Mouse (Mus musculus) CH12.LX (cell line): ENCODE data around the gene Ubash3b. TPM values are rescaled to one million over a fixed set of nuclear protein-coding genes. Genes with fewer than 3 reads are reported as not detected.
A peak's percentile ranks its signal among the peaks of the same experiment; 100 is the strongest.

Experiments
- DNase-seq: peaks from one replicate; pipeline ENCODE4 v3.0.0-alpha.2; 2013; ENCODE audit errors: extremely low read depth
- H3K27ac ChIP-seq: 2 replicates; pipeline ENCODE4 v1.5.1; 2012; ENCODE audit warnings: low read depth, mild to moderate bottlenecking, control low read depth, moderate library complexity; ENCODE audit not compliant: insufficient read depth
- H3K27me3 ChIP-seq: replicated peaks from 2 replicates; pipeline ENCODE3; 2012; ENCODE audit warnings: inconsistent platforms
- H3K36me3 ChIP-seq, 2 experiments: replicated peaks in 1 of 2; 2 replicates each; pipeline versions ENCODE3 to v1.6.1; 2012; ENCODE audit warnings: inconsistent platforms in 1 of 2, low read length in 1 of 2, mild to moderate bottlenecking in 1 of 2, mixed read lengths in 1 of 2, moderate library complexity in 1 of 2; ENCODE audit not compliant: control insufficient read depth in 1 of 2, insufficient read depth in 1 of 2
- H3K4me1 ChIP-seq, 2 experiments: 2 replicates each; pipeline ENCODE4 v1.6.1; 2012; ENCODE audit warnings: inconsistent platforms in 1 of 2, moderate library complexity in 1 of 2; ENCODE audit not compliant: insufficient read depth in 2 of 2, control insufficient read depth in 1 of 2
- H3K4me2 ChIP-seq: 2 replicates; pipeline ENCODE4 v1.6.1; 2012; ENCODE audit warnings: low read depth, mild to moderate bottlenecking, control low read depth; ENCODE audit not compliant: poor library complexity, insufficient read depth, severe bottlenecking
- H3K4me3 ChIP-seq, 3 experiments: fragments of 150-350 bp in 1 of 3; sonication (generic) in 1 of 3; replicated peaks in 1 of 3; 2 replicates each; pipeline versions ENCODE3 to v1.5.1; 2011 to 2012; ENCODE audit warnings: low read depth in 2 of 3, low read length in 2 of 3, mild to moderate bottlenecking in 2 of 3, moderate library complexity in 2 of 3, control low read depth in 1 of 3, improper control_type of control experiment in 1 of 3, inconsistent platforms in 1 of 3, mixed read lengths in 1 of 3; ENCODE audit not compliant: poor library complexity in 1 of 3
- H3K79me2 ChIP-seq: replicated peaks from 2 replicates; pipeline ENCODE4 v1.6.1; 2012; ENCODE audit warnings: mild to moderate bottlenecking, moderate library complexity; ENCODE audit not compliant: control insufficient read depth, poor library complexity, insufficient read depth, severe bottlenecking; ENCODE audit errors: extremely low read depth
- H3K9ac ChIP-seq: 2 replicates; pipeline ENCODE4 v1.6.1; 2012; ENCODE audit warnings: low read depth, mild to moderate bottlenecking, control low read depth, moderate library complexity; ENCODE audit not compliant: insufficient read depth
- H3K9me3 ChIP-seq: replicated peaks from 2 replicates; pipeline ENCODE3; 2012; ENCODE audit warnings: low read length, inconsistent platforms, mixed read lengths
- BHLHE40 ChIP-seq: IDR thresholded peaks from 2 replicates; pipeline ENCODE4 v1.6.1; 2011; ENCODE audit warnings: mild to moderate bottlenecking, low read depth, low read length, improper control_type of control experiment
- CHD1 ChIP-seq: IDR thresholded peaks from 2 replicates; pipeline ENCODE4 v1.6.1; 2012; ENCODE audit warnings: low read depth, low read length, improper control_type of control experiment, inconsistent platforms
- CHD2 ChIP-seq: IDR thresholded peaks from 2 replicates; pipeline ENCODE4 v1.6.1; 2011; ENCODE audit warnings: low read length, improper control_type of control experiment
- ELF1 ChIP-seq: IDR thresholded peaks from 2 replicates; pipeline ENCODE4 v1.6.1; 2014; ENCODE audit warnings: low read depth, mild to moderate bottlenecking, inconsistent platforms, low read length, improper control_type of control experiment
- ETS1 ChIP-seq: conservative IDR thresholded peaks from 2 replicates; pipeline ENCODE4 v1.6.1; 2012; ENCODE audit warnings: low read depth, mild to moderate bottlenecking, inconsistent platforms, low read length, improper control_type of control experiment, moderate library complexity
- GABPA ChIP-seq: IDR thresholded peaks from 2 replicates; pipeline ENCODE4 v1.6.1; 2012; ENCODE audit warnings: low read depth, low read length, improper control_type of control experiment, inconsistent platforms; ENCODE audit not compliant: insufficient replicate concordance
- HCFC1 ChIP-seq: IDR thresholded peaks from 2 replicates; pipeline ENCODE4 v1.6.1; 2012; ENCODE audit warnings: low read depth, mild to moderate bottlenecking, inconsistent platforms, low read length, improper control_type of control experiment
- JUN ChIP-seq: IDR thresholded peaks from 2 replicates; pipeline ENCODE4 v1.6.1; 2011; ENCODE audit warnings: low read depth, mild to moderate bottlenecking, low read length, improper control_type of control experiment, moderate library complexity; ENCODE audit not compliant: insufficient read depth
- JUND ChIP-seq: conservative IDR thresholded peaks from 2 replicates; pipeline ENCODE4 v1.6.1; 2011; ENCODE audit warnings: low read depth, low read length, improper control_type of control experiment
- KAT2A ChIP-seq: IDR thresholded peaks from 2 replicates; pipeline ENCODE4 v1.6.1; 2012; ENCODE audit warnings: low read length, improper control_type of control experiment, inconsistent platforms; ENCODE audit not compliant: insufficient replicate concordance
- MAZ ChIP-seq: IDR thresholded peaks from 2 replicates; pipeline ENCODE4 v1.6.1; 2012; ENCODE audit warnings: low read depth, mild to moderate bottlenecking, inconsistent platforms, low read length, improper control_type of control experiment, moderate library complexity
- MYC ChIP-seq: IDR thresholded peaks from 2 replicates; pipeline ENCODE4 v1.6.1; 2011; ENCODE audit warnings: low read depth, mild to moderate bottlenecking, improper control_type of control experiment, low read length
- NRF1 ChIP-seq: IDR thresholded peaks from 2 replicates; pipeline ENCODE4 v1.6.1; 2014; ENCODE audit warnings: low read depth, mild to moderate bottlenecking, inconsistent platforms, low read length, improper control_type of control experiment, moderate library complexity
- RAD21 ChIP-seq: IDR thresholded peaks from 2 replicates; pipeline ENCODE4 v1.6.1; 2011; ENCODE audit warnings: low read depth, mild to moderate bottlenecking, low read length, improper control_type of control experiment, moderate library complexity
- RCOR1 ChIP-seq: conservative IDR thresholded peaks from 2 replicates; pipeline ENCODE4 v1.6.1; 2012; ENCODE audit warnings: low read depth, mild to moderate bottlenecking, inconsistent platforms, low read length, improper control_type of control experiment
- SIN3A ChIP-seq: IDR thresholded peaks from 2 replicates; pipeline ENCODE4 v1.6.1; 2012; ENCODE audit warnings: low read length, improper control_type of control experiment, inconsistent platforms
- SMC3 ChIP-seq: IDR thresholded peaks from 2 replicates; pipeline ENCODE4 v1.6.1; 2011; ENCODE audit warnings: low read depth, low read length, improper control_type of control experiment
- TBP ChIP-seq: conservative IDR thresholded peaks from 2 replicates; pipeline ENCODE4 v1.6.1; 2011; ENCODE audit warnings: low read depth, low read length, improper control_type of control experiment
- TCF12 ChIP-seq: IDR thresholded peaks from 2 replicates; pipeline ENCODE4 v1.6.1; 2014; ENCODE audit warnings: low read depth, mild to moderate bottlenecking, inconsistent platforms, low read length, improper control_type of control experiment
- UBTF ChIP-seq: IDR thresholded peaks from 2 replicates; pipeline ENCODE4 v1.6.1; 2012; ENCODE audit warnings: low read depth, mild to moderate bottlenecking, inconsistent platforms, low read length, improper control_type of control experiment, moderate library complexity
- USF1 ChIP-seq: IDR thresholded peaks from 2 replicates; pipeline ENCODE4 v1.6.1; 2014; ENCODE audit warnings: low read depth, mild to moderate bottlenecking, inconsistent platforms, low read length, improper control_type of control experiment
- ZC3H11A ChIP-seq: IDR thresholded peaks from 2 replicates; pipeline ENCODE4 v1.6.1; 2012; ENCODE audit warnings: low read depth, mild to moderate bottlenecking, inconsistent platforms, low read length, improper control_type of control experiment
- ZMIZ1 ChIP-seq: IDR thresholded peaks from 2 replicates; pipeline ENCODE4 v1.6.1; 2012; ENCODE audit warnings: low read depth, mild to moderate bottlenecking, inconsistent platforms, low read length, improper control_type of control experiment
- dilution Hi-C: fragments of 300-500 bp; cut with MboI; formaldehyde crosslinking; loops from 2 replicates; pipeline ENCODE4 v1.14.3; 2020; ENCODE audit warnings: low sequenced_read_pairs; ENCODE audit not compliant: extremely low pct_unique_long_range_greater_than_20kb, extremely low pct_ligation_motif_present
- in situ Hi-C: fragments of 300-500 bp; cut with MboI; formaldehyde crosslinking; loops from 3 replicates; pipeline ENCODE4 v1.14.3; 2019; ENCODE audit warnings: low sequenced_read_pairs, low pct_ligation_motif_present, low pct_unique_long_range_greater_than_20kb, mixed read lengths
- polyA plus RNA-seq: library from polyadenylated mRNA; unstranded; fragments of >175 nt; gene quantifications from 2 replicates; pipeline ENCODE4 v1.2.1, GENCODE M21; 2012; ENCODE audit warnings: low read depth; ENCODE audit not compliant: insufficient read length
- total RNA-seq, 2 experiments: library from RNA; depleted of rRNA; stranded (reverse); fragments of 300-350 nt in 1 of 2; fragments of >200 nt in 1 of 2; gene quantifications; 2 replicates each; pipeline ENCODE4 v1.2.3; 2012 to 2014

Gene Ubash3b
- total and polyA plus RNA-seq, 3 experiments, result 2.8 to 4.6 (median 4.2) TPM

DNA sequence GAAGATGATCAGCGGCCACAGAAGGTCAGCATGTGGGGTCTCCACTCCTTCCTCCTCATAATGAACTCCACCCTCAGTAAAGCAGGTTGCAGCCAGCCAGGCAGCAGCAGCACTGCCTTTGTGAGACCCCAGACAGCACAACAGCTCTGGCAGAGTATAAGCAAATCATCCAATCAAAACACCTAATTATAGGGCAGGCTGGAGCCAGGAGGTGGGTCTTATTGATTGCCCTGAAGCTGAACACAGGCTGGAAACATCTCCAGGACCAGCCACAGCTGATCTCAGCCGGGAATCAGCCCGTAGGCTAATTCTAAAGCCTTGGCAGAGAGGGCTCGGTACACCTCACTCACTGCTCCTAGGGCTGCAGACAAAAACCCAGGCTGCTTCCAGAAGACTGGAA, 85.3 kb downstream of the Ubash3b start:
- no peak for DNase-seq
- H3K9ac ChIP-seq, result no peak overlapping the region
- no peaks in the 10 kb centered on the region for H3K9me3 ChIP-seq
- H3K79me2 ChIP-seq, result no peaks in the 10 kb centered on the region
- H3K4me2 ChIP-seq, result no peak overlapping the region
- H3K4me3 ChIP-seq, result no peak overlapping the region
- peaks cover 10 to 53% of the 10 kb centered on the region in 2 experiments for H3K4me1 ChIP-seq
- no peaks in the 10 kb centered on the region for H3K27me3 ChIP-seq
- no peak overlapping the region for H3K27ac ChIP-seq
- in situ Hi-C loops, result no loop called here
- dilution Hi-C loops, result no loop called here
- no peak for TF ChIP-seq SIN3A
- no peak for TF ChIP-seq USF1
- no peak for TF ChIP-seq CHD1
- no peak for TF ChIP-seq MAZ
- no peak for TF ChIP-seq GABPA
- peaks cover 0 to 1% of the 10 kb centered on the region in 2 experiments for H3K36me3 ChIP-seq

DNA sequence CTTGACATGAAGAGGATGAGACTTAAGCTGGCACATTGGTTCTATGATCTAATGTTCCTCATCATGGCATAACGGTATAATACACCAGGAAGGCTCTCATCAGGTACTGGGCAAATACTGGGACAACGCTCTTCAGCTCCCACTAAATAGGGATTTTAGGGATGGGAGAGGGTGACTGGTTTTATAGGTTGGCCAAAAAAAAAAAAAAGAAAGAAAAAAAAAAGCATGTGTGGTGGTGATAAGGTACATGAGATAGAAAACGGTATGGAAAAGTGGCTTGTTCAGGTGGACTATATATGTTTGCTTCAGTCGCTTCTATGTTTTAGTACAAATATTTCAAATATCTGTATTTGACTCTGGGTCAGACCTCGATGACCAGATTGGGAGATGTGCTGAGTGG, 86.0 kb downstream of the Ubash3b start:
- Histone ChIP-seq H3K27ac (no peak overlapping the region), H3K4me1 (peaks cover 13 to 55% of the 10 kb centered on the region in 2 experiments), H3K9me3 (no peaks in the 10 kb centered on the region), H3K79me2 (no peaks in the 10 kb centered on the region), H3K4me3 (no peak overlapping the region), H3K4me2 (no peak overlapping the region), H3K27me3 (no peaks in the 10 kb centered on the region), H3K36me3 (peaks cover 0 to 1% of the 10 kb centered on the region in 2 experiments), H3K9ac (no peak overlapping the region)
- TF ChIP-seq TBP (no peak), JUND (no peak), HCFC1 (no peak)
- in situ Hi-C loops, result no loop called here
- dilution Hi-C loops, result no loop called here
- DNase-seq, result no peak

DNA sequence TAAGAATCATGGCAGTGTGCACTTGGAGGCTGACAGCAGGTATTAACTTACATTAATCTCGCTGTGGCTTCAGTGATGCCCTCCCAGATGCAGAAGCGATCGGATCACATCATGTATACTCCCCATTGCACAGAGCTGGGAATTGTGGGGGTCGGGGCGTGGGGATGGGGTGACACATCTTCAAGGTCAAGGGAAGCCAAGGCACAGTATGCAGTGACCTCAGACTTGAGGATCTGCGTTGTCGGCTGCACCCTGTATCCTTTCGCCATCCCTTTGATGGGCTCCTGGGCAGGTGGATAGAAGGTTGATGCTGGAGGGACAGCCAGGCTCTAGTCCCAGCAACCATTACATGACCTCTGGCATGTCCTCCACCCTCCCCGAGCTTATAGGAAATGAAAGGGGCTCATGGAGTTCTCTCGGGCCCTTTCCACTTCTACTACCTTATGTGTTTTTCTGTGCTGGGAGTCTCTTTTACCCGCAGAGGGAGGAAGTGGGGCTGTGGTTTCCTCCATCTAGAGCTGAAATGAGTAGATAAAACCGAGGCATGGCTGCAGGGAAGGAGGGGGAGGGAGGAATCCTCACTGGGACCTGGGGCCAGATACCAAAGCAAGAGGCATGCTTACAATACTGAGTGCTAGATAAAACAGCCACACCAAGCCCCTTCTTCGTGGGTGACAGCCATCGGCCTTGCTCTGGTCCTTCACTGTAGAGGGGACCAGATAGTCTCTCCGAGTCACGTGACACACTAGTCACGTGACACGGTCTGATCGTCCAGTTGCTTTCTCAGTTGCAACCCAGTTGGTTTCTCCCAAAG, 88.1 kb downstream of the Ubash3b start:
- in situ Hi-C loops, result no loop called here
- no peaks in the 10 kb centered on the region for H3K79me2 ChIP-seq
- peak overlapping the region; percentile 14 to 55 (median 40) for H3K4me3 ChIP-seq
- H3K27me3 ChIP-seq, result no peaks in the 10 kb centered on the region
- H3K9ac ChIP-seq, result peak overlapping the region; percentile 65
- peaks cover 0 to 1% of the 10 kb centered on the region in 2 experiments for H3K36me3 ChIP-seq
- H3K9me3 ChIP-seq, result no peaks in the 10 kb centered on the region
- H3K4me1 ChIP-seq, result peaks cover 12 to 43% of the 10 kb centered on the region in 2 experiments
- dilution Hi-C loops, result no loop called here
- H3K27ac ChIP-seq, result peak overlapping the region; percentile 66
- H3K4me2 ChIP-seq, result peak overlapping the region; percentile 78
- peak; percentile 86 for DNase-seq
- no peak; the same call in 1 of the 2 replicates for TF ChIP-seq RAD21
- TF ChIP-seq RCOR1, result no peak
- no peak for TF ChIP-seq KAT2A
- peak; percentile 74; the same call in 1 of the 2 replicates for TF ChIP-seq CHD2
- peak; percentile 99 for TF ChIP-seq BHLHE40
- no peak for TF ChIP-seq UBTF
- TF ChIP-seq ZMIZ1, result no peak
- no peak for TF ChIP-seq GABPA
- peak; percentile 72 for TF ChIP-seq MYC
- TF ChIP-seq JUN, result peak; percentile 57
- no peak for TF ChIP-seq ZC3H11A
- TF ChIP-seq TCF12, result peak; percentile 56; the same call in 1 of the 2 replicates
- TF ChIP-seq SMC3, result no peak
- peak; percentile 99 for TF ChIP-seq USF1
- peak; percentile 53; the same call in 1 of the 2 replicates for TF ChIP-seq SIN3A
- peak; percentile 78 for TF ChIP-seq MAZ
- TF ChIP-seq ELF1, result no peak
- no peak for TF ChIP-seq NRF1
- TF ChIP-seq ETS1, result peak; percentile 66
